Mouse (Mus musculus) kidney, adult 2 months (tissue): ENCODE measurements around the gene Cbx6.

Source experiments
- CTCF ChIP-seq: fragments of 200-500 bp; conservative IDR thresholded peaks from 2 replicates; pipeline ENCODE4 v1.5.1; 2011; ENCODE audit warnings: low read depth, mild to moderate bottlenecking, control low read depth, low read length, moderate library complexity, mixed read lengths; ENCODE audit not compliant: insufficient read depth, insufficient read length
- POLR2A ChIP-seq: fragments of 200-500 bp; IDR thresholded peaks from one replicate; pipeline ENCODE4 v1.6.1; 2011; ENCODE audit warnings: low read depth, low read length, control low read depth

- TF ChIP-seq CTCF (no peak), POLR2A (no peak)
Measured at GRCm38 (mm10) chr15:79840281-79840680, 5.8 kb upstream of the Cbx6 start.
